Mouse (Mus musculus): ENCODE measurements at regions not wholly inside any gene's neighbourhood (a gene's known extent, or its start where the extent isn't known, plus 50 kb on each side); places are given as distances from the start of the nearest gene placed in this dataset.
A peak's percentile ranks its signal among the peaks of the same experiment; 100 is the strongest.

DNA sequence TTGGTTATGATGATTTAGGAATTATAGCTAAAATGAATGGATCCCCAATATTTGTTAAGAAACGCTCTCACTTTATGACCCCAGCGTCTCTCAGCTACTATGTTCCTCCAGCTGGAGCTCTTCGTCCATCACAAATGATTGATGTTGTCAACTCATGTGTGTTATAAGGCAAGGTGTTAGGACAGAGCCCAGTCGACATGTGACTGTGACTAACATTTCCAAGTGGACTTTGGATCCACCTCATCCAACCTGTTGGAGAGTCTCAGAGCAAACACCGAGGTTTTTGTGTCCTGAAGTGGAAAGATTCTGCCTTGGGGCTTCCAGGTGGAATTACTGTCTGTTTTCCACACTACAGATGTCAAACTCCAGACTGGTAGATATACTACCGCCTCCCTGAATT lies 154.0 kb upstream of the Prox1 start:
- no peak for DNase-seq (ENCODE audit: extremely low spot score in 1 of 2, low spot score in 1 of 2)

DNA sequence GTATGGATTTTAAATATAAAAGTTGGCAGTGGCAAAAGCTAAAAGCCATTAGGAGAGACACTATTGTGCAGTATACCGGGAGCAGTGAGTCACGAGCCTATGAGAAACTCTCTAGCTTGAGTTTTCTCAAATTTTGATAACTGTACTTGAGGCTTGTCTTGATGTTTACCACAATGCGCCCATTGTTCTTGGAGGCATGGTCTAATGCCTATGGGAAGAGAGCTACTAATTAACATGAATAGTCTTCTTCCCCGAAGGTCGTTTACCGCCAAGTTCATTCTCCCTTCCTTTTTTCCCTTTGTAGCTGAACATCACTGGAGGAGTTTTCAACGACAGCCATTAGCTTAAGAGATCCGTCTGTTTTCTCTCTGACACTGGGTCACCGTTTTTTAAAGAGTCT lies 153.2 kb upstream of the Prox1 start:
- no peak for DNase-seq (ENCODE audit: extremely low spot score in 1 of 2, low spot score in 1 of 2)

DNA sequence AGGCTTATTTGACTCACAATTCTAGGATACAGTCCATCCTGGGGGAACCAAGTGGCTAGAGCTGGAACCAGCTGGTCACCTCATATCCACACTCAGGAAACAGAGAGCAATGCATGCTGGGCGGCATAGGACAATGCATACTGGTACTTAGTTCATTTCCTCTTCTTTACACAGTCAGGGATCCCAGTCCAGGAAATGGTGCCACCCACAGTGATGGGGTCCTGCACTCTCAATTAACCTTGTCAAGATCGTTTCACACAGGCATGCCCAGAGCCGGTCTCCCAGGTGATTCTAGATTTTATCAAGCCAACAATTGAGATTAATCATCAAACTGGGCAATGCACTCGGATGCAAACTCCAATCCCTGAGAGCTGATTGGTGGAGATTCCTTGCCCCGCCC lies 145.7 kb upstream of the Prox1 start:
- DNase-seq (ENCODE audit: extremely low spot score in 1 of 2, low spot score in 1 of 2): no peak

DNA sequence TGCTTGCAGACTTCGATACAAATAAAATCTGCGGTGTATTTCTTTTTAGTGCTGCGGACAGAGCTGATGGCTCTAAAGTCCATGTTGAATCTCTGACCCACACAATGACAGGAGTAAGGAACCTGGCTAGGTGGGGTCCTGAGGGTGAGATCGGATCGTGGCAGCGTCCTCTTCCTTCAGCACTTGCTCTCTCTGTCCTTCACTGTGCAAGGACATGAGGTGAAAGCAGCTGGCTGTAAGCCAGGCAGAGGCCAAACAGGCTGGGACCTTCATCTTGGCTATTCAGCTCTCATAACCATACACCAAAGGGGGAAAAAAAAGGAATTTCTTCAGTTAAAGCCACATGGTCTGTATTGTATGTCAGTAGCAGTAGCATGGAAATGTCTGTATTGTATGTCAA lies 139.3 kb upstream of the Prox1 start:
- no peak for DNase-seq (ENCODE audit: extremely low spot score in 1 of 2, low spot score in 1 of 2)

DNA sequence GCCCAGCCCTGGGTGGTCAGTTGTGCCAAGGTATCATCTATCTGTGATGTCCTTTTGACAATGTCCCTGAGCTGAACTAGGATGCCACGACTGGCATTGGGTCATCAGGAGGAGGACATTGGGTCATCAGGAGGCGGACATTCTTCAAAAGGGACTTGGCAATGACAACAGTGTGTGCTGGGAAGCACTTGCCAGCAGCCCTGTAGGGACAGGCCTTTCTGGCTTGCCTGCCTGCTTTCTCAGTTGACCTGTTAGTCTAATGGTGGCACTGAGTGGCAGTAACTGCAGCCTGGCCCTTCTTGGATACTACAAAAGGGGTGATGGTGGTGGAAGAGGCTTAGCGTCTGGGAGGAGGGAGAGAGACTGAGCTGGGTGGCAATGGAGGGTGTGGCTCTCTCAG lies 137.2 kb upstream of the Prox1 start:
- DNase-seq (ENCODE audit: extremely low spot score in 1 of 2, low spot score in 1 of 2): no peak

DNA sequence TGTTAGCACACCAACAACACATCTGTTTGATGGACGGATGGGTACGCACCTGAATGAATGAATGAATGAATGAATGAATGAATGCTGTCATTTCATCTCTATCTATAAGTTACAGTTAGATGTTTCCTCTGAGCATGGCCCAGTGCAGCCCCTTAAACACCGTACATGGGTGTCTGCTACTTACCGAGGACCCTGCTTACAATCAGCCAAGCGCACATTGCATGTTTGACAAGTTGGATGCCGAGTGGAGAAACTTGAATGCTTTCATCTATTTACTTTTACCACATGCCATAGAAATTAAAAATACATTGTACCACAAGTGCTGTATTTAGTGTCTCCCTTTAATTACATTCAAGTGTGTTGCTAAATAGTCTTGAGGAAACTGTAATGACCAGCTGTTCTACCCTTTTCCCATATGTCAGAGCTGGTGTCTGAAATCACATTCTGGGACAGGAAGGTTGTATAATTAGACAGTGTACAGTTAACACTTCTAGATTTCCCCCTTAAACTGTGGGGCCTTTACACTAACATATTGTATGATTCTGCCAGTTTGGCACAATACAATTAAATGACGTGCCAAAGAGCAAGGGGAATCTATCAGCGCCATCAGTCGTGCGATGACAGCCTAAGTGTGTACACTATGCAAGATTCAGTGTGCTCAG lies 127.3 kb upstream of the Prox1 start:
- DNase-seq (ENCODE audit: extremely low spot score in 1 of 2, low spot score in 1 of 2): peak in 1 of 2 experiments; percentile 2

DNA sequence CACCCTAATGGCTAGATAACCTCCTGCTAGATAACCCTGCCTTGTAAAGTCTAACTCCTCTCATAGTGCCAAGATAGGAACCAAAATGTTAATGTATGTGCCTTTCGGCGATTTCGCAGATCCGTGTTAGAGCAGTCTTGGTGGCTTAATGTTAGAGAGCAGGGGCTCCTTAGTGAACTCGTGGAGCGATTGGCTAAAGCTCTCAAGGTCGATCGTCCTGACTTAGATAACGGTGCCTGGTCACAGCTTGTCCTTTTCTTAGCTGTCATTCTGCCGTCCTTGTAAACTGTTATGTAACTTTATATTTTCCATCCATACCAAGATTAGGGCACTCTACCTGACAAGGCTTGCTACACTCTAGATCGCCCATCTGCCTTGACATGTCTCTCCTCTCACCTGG lies 119.5 kb upstream of the Prox1 start:
- DNase-seq (ENCODE audit: extremely low spot score in 1 of 2, low spot score in 1 of 2): no peak

DNA sequence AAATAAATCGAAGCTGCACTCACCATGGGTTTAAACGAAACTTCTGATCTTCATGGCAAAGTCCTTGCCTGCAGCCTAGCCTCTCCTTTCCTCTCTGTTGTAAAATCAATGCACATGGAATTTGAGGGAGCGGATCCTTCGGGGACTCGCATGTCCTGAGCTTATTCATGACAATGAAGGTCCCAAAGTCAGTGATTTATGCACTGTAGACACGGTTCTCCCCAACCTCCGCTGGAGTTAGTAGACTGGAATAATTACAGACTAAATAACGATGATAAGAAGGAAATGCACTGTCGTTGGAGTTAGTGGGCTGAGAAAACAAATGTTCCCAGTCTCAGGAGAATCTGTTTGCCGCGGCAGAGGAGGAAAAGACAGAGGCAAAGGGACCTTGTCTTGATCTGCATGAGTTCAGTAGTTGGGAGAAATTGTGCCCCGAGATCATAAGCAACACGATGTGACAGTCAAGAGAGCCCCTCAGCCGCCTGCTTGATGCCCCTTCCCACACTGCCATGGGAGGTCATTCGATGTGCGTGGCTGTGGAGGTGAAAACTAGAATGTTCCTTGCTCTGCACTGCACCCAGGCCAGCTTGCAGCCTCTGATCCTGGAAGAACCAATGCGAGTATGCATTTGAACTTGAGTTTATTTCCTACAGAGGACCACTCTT lies 116.1 kb upstream of the Prox1 start:
- DNase-seq (ENCODE audit: extremely low spot score in 1 of 2, low spot score in 1 of 2): no peak

DNA sequence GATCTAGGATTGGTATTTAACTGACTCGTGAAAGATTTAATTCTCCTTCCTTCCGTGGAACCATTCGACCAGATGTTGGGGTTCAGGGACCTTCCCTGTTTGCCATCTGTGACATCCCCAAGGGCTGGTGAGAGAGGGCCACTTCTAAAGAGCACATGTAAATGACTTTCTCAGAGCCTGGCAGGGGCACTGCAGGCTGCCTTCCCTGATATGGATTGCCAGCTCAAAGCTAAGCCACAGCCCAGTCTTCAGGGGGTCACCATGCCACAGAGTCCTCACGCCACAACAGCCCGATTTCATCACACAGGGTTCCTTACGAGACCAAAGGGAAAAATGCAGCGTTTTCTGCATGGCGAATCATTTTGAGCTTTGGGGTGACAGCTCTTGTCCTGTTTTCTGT lies 115.1 kb upstream of the Prox1 start:
- no peak for DNase-seq (ENCODE audit: extremely low spot score in 1 of 2, low spot score in 1 of 2)

DNA sequence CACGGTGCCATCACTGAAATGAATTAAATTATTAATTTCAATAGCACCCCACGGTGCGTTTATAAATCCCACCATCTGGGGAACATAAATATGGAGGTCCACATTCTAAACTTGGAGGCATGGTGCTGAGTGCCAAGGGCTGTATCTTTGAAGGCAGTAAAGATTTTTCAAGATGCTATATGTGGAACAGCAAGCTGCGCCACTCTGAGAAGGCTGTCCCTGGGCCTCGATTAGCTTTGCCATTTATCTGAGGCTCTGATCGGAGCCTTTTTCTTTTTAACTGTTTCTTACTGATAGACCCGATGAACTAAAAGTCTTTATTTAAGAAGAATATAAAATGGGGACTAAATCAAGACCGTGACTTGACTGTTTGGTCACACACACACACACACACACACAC lies 114.5 kb upstream of the Prox1 start:
- DNase-seq (ENCODE audit: extremely low spot score in 1 of 2, low spot score in 1 of 2): no peak

DNA sequence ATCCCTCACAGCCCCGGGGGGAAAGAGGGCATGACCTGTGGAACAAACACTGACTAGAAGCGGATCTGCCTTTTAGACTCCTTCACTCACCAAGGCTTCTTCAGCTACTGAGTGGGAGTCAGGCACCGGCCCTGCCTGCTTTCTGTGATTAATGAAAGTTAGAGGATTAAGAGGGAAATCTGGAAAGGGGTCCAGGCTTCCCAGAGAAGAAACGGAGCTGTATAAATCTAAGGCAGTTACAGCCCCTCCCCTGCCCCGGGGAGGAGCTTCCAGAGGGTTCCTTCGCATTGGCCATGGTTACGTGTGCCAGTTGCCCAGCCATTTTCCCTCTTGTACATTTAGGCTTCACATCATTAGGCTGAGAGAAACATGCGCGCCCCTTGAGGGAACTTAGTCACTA lies 113.6 kb upstream of the Prox1 start:
- DNase-seq (ENCODE audit: extremely low spot score in 1 of 2, low spot score in 1 of 2): no peak

DNA sequence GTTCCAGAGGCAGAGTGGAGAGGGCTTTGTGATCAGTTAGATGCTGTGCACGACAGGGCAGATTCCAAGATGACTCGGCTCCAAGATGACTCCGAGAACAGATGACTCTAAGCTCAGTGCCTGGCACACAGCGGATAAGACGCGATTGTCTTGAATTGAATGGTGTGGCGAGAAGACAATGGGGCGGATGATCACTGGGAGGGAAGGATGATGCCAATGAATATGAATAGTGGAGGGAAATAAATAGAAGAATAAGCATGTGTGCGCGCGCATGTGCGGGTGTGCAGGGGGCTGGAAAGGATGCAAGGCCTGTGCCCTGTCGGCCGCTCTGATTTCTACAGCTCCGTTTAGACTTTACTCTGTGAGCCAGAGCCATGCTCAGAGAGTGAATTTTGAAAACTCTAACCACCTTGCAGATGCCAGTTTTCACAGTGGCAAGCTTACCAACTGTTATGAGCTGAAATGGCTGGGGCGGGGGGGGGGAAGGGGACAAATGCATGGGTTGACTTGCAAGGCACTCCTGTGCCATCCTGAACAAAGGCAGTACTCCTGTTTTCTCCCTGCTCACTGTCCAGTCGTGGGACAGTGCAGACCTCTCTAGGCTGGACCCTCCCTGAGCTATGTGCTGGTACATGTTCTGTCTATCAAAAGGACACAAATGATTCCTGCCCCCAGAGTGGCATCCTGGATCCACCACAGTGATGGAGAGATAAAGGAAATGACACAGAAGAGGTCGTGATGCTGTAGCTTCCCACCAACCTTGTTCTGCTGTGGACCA lies 109.8 kb upstream of the Prox1 start:
- peak; percentile 7 to 31 for DNase-seq (ENCODE audit: extremely low spot score in 1 of 2, low spot score in 1 of 2)

DNA sequence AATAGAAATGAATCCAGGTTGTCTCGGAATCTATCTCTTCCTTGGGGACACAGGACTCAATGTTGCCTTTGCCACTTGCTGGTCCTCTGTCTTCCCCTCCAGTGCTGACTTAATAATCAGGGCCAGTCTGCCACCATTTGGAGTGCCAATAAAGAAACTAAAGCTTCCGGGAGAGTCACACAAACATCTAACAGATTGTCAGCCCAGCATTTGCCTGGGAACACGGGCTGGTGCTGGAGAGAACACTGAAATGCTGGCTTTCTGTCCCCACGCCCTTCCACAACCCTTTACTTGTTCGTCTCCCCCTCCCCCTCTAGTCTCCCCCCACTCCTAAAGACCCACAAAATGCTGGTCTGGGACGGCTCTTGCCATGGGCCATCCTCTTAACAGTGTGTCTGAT lies 104.4 kb upstream of the Prox1 start:
- no peak for DNase-seq (ENCODE audit: extremely low spot score in 1 of 2, low spot score in 1 of 2)

DNA sequence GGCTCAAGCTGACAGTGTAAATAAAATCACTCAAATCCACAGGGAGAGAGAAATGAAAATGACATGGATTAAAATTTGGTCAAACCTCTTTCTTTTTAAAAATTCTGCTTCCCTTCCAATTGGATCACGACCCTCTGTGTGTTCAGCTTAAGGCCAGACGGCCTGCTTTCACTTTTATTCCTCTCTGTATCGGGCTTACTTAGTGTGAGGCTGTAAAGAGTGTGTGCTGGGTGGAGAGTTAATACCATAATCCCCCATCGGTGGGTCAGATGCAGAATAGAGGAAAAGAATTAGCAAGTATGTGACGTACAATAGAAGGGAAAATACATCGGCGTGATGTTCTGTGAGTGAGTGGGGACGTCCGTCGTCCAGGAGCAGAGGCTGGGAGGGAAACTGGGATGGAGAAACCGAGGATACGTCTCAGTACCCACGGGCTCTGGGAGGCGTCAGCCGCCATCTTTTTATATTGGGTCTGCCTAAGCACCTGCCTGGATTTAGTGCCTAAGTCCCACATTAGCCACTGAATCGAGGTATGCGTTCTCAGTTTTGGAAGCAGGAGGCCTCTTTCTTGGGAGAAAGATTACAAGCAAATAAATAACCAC lies 100.4 kb upstream of the Prox1 start:
- DNase-seq (ENCODE audit: extremely low spot score in 1 of 2, low spot score in 1 of 2): no peak

DNA sequence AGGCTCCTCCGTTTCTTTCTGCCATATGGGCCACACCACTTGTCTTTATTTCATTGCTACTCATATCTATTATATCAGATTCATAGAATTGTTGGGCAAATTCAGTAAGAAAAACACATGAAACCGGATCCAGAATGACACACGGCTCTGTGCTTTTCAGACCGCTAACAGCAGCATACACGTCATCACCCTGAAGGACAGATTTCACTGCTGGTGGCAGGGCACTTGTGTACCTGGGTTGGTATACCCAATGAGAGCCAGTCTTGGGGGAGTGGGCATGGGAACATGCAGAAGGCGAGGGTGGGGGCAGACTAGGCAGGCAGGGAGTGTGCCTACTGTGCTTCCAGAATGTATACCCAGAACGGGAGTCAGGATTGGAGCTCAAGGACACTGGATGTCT lies 98.7 kb upstream of the Prox1 start:
- no peak for DNase-seq (ENCODE audit: extremely low spot score in 1 of 2, low spot score in 1 of 2)

DNA sequence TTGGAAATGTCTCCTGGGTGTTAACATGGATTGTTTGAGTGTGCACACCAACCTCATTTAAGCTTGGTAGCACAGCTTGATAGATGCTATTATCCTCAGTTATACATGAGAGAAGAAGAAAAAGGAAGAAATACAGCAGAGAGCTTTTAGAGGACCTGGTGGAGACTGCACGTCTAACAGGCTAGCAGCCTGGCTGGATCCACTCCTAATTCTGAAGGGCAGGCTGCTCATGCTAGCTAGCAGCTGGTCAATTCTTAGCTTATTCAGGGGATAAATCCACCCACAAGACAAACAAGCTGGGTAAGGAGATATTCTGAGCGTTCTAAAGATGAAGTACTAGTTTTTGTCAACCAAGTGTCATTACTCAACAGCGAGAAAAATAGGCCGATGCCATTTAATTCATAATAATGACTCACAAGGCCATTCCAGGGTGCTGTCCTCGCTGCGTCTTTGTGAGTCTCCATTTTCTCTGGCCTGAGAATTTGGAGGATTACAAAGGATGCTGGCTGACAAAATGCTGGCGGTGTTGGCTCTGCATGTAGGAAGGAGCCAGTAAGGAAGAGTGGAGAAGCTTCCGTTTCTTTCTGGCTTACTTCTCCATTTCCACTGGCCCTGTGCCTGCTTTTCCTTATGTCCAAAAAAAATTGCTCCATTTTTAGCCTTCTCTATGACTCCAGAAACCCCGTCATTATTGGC lies 94.7 kb upstream of the Prox1 start:
- peak in 1 of 2 experiments; percentile 10 for DNase-seq (ENCODE audit: extremely low spot score in 1 of 2, low spot score in 1 of 2)

DNA sequence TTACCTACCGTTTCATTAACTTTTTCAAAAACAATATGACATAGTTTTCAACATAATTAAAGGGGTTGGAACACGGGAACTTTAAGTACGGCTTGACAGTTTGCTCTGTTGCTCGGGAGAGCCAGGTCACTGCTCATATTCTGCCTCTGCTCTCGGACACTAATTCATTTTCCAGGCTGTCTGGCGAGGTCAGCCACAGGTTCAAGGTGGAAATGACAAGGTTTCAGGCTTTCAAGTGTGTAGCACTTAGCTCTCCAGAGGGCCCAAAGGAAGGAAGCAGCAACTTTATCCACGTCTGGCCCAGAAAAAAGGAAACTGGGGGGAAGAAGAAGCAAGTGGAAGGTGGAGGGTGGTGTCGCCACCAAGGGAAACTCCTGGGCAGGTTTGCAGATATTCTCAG lies 94.0 kb upstream of the Prox1 start:
- DNase-seq (ENCODE audit: extremely low spot score in 1 of 2, low spot score in 1 of 2): no peak

DNA sequence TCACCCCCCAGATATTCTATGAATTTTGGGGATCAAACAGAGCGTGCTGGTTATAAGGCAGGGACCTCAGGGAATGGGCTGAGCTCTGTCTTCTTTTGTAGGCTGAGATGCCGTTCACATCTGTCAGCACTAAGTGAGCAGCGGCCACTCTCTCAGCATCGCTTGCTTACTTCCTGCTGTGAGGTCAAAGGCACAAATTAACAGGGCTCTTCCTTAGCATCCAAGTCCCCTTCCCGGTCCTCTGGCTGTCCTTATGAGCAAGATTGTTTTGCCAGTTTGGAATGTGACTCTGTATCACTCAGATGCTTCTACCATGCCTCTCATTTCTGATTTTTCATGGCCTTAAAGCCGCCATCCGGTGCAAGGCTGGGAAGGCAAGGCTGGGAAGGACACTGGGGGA lies 93.1 kb upstream of the Prox1 start:
- no peak for DNase-seq (ENCODE audit: extremely low spot score in 1 of 2, low spot score in 1 of 2)

DNA sequence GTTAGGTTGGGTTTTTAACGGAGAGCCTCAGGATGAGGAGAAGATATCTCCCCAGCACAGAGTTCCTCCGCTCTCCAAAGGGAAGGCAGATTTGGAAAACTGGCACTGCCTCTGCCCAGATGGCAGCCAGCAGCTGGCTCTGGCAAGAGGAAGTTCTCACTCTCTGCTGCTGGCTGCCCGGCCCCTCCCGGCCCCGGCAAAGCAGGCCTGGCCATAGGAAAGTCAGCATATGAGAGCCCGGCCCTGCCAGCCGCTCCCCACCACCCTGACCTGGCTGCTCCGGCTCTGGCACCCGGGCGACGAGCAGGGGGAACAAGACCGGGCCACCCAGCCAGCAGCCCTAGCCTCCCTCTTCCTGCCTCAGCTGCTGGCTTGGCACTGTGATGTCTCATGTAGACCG lies 89.1 kb upstream of the Prox1 start:
- DNase-seq (ENCODE audit: extremely low spot score in 1 of 2, low spot score in 1 of 2): peak in 1 of 2 experiments; percentile 13

DNA sequence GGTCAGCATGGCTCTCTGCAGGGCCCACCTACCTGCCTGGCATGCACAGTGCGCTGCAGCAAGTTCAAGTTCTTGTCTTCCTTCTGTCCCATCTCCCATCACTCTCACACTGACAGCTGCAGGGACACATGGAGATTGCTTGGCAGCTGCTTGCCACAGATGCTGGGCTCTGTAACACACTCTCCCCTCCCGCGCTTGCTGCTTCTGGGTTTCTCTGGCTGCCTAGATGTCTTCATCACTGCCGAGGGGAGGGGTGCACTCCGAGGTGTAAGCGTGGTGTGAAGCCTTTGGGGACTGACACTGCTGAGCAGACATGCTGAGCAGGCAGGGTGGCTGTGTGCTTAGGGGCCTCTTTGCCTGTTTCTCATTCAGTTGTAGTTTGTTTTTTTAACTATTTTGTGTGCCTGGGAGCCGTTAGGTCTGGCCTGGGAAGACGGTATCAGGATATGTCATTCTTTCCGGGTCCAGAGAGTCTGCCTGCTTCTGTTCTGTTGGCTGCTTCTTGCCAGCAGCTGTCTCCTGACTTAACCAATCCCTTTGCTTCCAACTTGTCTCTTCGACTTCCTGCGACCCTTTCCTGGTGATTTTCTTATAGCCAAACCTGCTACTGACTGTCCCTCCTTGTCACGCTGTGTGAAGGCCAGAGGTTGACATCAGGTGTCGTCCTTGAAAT lies 80.2 kb upstream of the Prox1 start:
- DNase-seq (ENCODE audit: extremely low spot score in 1 of 2, low spot score in 1 of 2): peak; percentile 34 to 45

Data from frontal cortex, adult 2 months (tissue).